In genomic region chr11:56150825-56151342, GRCm38 (mm10) we compare ENCODE assay signal across 18 mouse cellular contexts.
A peak's percentile ranks its signal among the peaks of the same experiment; 100 is the strongest.
DNase-seq lines count a peak whose midpoint lies in the region; ATAC-seq and TF ChIP-seq lines count a peak whose summit lies in the region.
"Had no signal": no experiment of that assay in that cellular context is flagged by ENCODE, and none has a peak within 500 bp of the region (broad histone marks: within the 10 kb centered on the region; RNA-seq: fewer than 3 reads in every experiment).

No protein-coding gene starts in this region.

- H3K4me1 ChIP-seq in midbrain, embryonic 12.5 days, result 0 out of 2 replicates have a peak, but pooled peaks cover 2% of the 10 kb centered on the region
- H3K4me1 ChIP-seq in midbrain, embryonic 10.5 days, result peaks cover 16% of the 10 kb centered on the region
- peaks cover 6% of the 10 kb centered on the region for H3K4me1 ChIP-seq in neural tube, embryonic 15.5 days
- H3K4me1 ChIP-seq: liver, embryonic 12.5 days had no signal

- peak; percentile 30; the same call in 1 of the 2 replicates for ATAC-seq in midbrain, embryonic 12.5 days (ENCODE audit: low FRiP score, low read depth)
- ATAC-seq in neural tube, embryonic 15.5 days (ENCODE audit: low FRiP score), result no peak
- ATAC-seq: activated CD4-positive, CD25-positive, alpha-beta regulatory T cell, adult 4 months; hindbrain, embryonic 16.5 days; liver, embryonic 12.5 days; Patski had no signal

- H3K4me3 ChIP-seq in gastrocnemius, adult 2 months, result no peak overlapping the region
- H3K4me3 ChIP-seq in midbrain, embryonic 12.5 days, result no peak overlapping the region
- H3K4me3 ChIP-seq in midbrain, embryonic 10.5 days, result no peak overlapping the region
- no peak overlapping the region for H3K4me3 ChIP-seq in neural tube, embryonic 15.5 days (replicated peaks)
- H3K4me3 ChIP-seq: liver, embryonic 12.5 days had no signal

- intact Hi-C loops in gastrocnemius, adult 2 months (cut with DNase I), result no loop called here

- no peak for DNase-seq in gastrocnemius, adult 2 months
- no peak for DNase-seq in gastrocnemius, postnatal 25 days
- peak; percentile 13 for DNase-seq in kidney, postnatal 14 days
- no peak for DNase-seq in kidney, adult 11 months
- DNase-seq in midbrain, embryonic 10.5 days (ENCODE audit: low spot score), result no peak
- DNase-seq in ovary, postnatal 14 days (ENCODE audit: low spot score), result no peak
- DNase-seq: adrenal gland, postnatal 25 days; cerebellum, adult 8-10 months; kidney, adult 8-10 months; left cerebral cortex, postnatal 4 days; right cerebral cortex, adult 18-20 months; thymus, postnatal 4 days had no signal

- no peak overlapping the region for H3K4me2 ChIP-seq in midbrain, embryonic 12.5 days (replicated peaks)
- 0 out of 2 replicates have a peak overlapping the region, but pooled peaks have one; percentile 17 for H3K4me2 ChIP-seq in neural tube, embryonic 15.5 days
- H3K4me2 ChIP-seq: liver, embryonic 12.5 days had no signal

- H3K27ac ChIP-seq in gastrocnemius, adult 2 months, result peak overlapping the region; percentile 72
- H3K27ac ChIP-seq in midbrain, embryonic 12.5 days (replicated peaks), result no peak overlapping the region
- no peak overlapping the region for H3K27ac ChIP-seq in midbrain, embryonic 10.5 days (replicated peaks)
- no peak overlapping the region for H3K27ac ChIP-seq in neural tube, embryonic 15.5 days (replicated peaks)
- H3K27ac ChIP-seq: liver, embryonic 12.5 days had no signal

- TF ChIP-seq CTCF in gastrocnemius, adult 2 months (IDR thresholded peaks at IDR 0.05), result no peak

- H3K9ac ChIP-seq in midbrain, embryonic 12.5 days (replicated peaks), result no peak overlapping the region
- H3K9ac ChIP-seq in neural tube, embryonic 15.5 days (replicated peaks), result no peak overlapping the region
- H3K9ac ChIP-seq: liver, embryonic 12.5 days had no signal

- no peaks in the 10 kb centered on the region for H3K36me3 ChIP-seq in midbrain, embryonic 12.5 days
- H3K36me3 ChIP-seq in midbrain, embryonic 10.5 days, result no peaks in the 10 kb centered on the region
- no peaks in the 10 kb centered on the region for H3K36me3 ChIP-seq in neural tube, embryonic 15.5 days
- H3K36me3 ChIP-seq: liver, embryonic 12.5 days had no signal

- 13% methylated on average over 13 of the region's 13 CpGs for WGBS in midbrain, embryonic 12.5 days
- WGBS in midbrain, embryonic 10.5 days, result 36% methylated on average over 13 of the region's 13 CpGs
- WGBS in neural tube, embryonic 15.5 days, result 10% methylated on average over 13 of the region's 13 CpGs

- peaks cover 35% of the 10 kb centered on the region for H3K27me3 ChIP-seq in midbrain, embryonic 12.5 days
- peaks cover 32% of the 10 kb centered on the region for H3K27me3 ChIP-seq in midbrain, embryonic 10.5 days (ENCODE audit: low read depth, poor library complexity, severe bottlenecking)
- peaks cover 12% of the 10 kb centered on the region; the same call in 1 of the 2 replicates for H3K27me3 ChIP-seq in neural tube, embryonic 15.5 days (replicated peaks)
- H3K27me3 ChIP-seq: liver, embryonic 12.5 days had no signal

- no peaks in the 10 kb centered on the region for H3K9me3 ChIP-seq in midbrain, embryonic 12.5 days
- H3K9me3 ChIP-seq in midbrain, embryonic 10.5 days (replicated peaks), result no peaks in the 10 kb centered on the region
- H3K9me3 ChIP-seq in neural tube, embryonic 15.5 days (replicated peaks), result no peaks in the 10 kb centered on the region
- H3K9me3 ChIP-seq: liver, embryonic 12.5 days had no signal
